Mouse (Mus musculus) MEL (cell line): ENCODE results near the gene Cdhr5. TPM values are rescaled to one million over a fixed set of nuclear protein-coding genes. Genes with fewer than 3 reads are reported as not detected.
"Not testable (repeated sequence)": the region's sequence is repeated elsewhere in the genome, so short reads cannot be mapped to it uniquely, and the experiment has no call there.

ENCODE experiments used
- DNase-seq: peaks from one replicate; pipeline ENCODE4 v3.0.0; 2011; ENCODE audit warnings: low read depth, low spot score
- H3K27ac ChIP-seq: 2 replicates; pipeline ENCODE4 v1.5.1; 2012; ENCODE audit warnings: low read depth, mild to moderate bottlenecking, control low read depth, low read length, moderate library complexity; ENCODE audit not compliant: control insufficient read depth
- H3K27me3 ChIP-seq, 2 experiments: fragments of 150-350 bp in 1 of 2; sonication (generic) in 1 of 2; 2 replicates each; pipeline ENCODE4 v1.6.1; 2012; ENCODE audit warnings: low read length in 2 of 2, mild to moderate bottlenecking in 2 of 2, improper control_type of control experiment in 1 of 2, moderate library complexity in 1 of 2; ENCODE audit not compliant: insufficient read depth in 2 of 2, control insufficient read depth in 1 of 2
- H3K36me3 ChIP-seq, 2 experiments: 2 replicates each; pipeline ENCODE4 v1.6.1; 2012 to 2014; ENCODE audit warnings: low read length in 2 of 2, improper control_type of control experiment in 1 of 2, inconsistent platforms in 1 of 2, mild to moderate bottlenecking in 1 of 2; ENCODE audit not compliant: insufficient read depth in 2 of 2, control insufficient read depth in 1 of 2
- H3K4me1 ChIP-seq, 2 experiments: fragments of 150-350 bp in 1 of 2; sonication (generic) in 1 of 2; 2 replicates each; pipeline ENCODE4 v1.6.1; 2012; ENCODE audit warnings: low read length in 2 of 2, improper control_type of control experiment in 1 of 2, mild to moderate bottlenecking in 1 of 2; ENCODE audit not compliant: insufficient read depth in 2 of 2, control insufficient read depth in 1 of 2
- H3K4me3 ChIP-seq, 2 experiments: fragments of 150-350 bp in 1 of 2; sonication (generic) in 1 of 2; 2 replicates each; pipeline ENCODE4 v1.5.1; 2012; ENCODE audit warnings: low read depth in 2 of 2, low read length in 2 of 2, mild to moderate bottlenecking in 2 of 2, moderate library complexity in 2 of 2, control low read depth in 1 of 2, improper control_type of control experiment in 1 of 2; ENCODE audit not compliant: control insufficient read depth in 1 of 2, insufficient read depth in 1 of 2
- H3K79me2 ChIP-seq: 2 replicates; pipeline ENCODE4 v1.6.1; 2012; ENCODE audit warnings: mild to moderate bottlenecking, low read length, moderate library complexity; ENCODE audit not compliant: control insufficient read depth, poor library complexity, insufficient read depth
- H3K9ac ChIP-seq: 2 replicates; pipeline ENCODE4 v1.6.1; 2012; ENCODE audit warnings: low read depth, mild to moderate bottlenecking, control low read depth, low read length, moderate library complexity; ENCODE audit not compliant: control insufficient read depth, poor library complexity, severe bottlenecking
- H3K9me3 ChIP-seq: fragments of 150-350 bp; sonication (generic); replicated peaks from 2 replicates; pipeline ENCODE4 v1.6.1; 2012; ENCODE audit warnings: mild to moderate bottlenecking, low read length, improper control_type of control experiment, moderate library complexity; ENCODE audit not compliant: insufficient read depth
- CHD1 ChIP-seq: IDR thresholded peaks from 2 replicates; pipeline ENCODE4 v1.6.1; 2012; ENCODE audit warnings: low read depth, mild to moderate bottlenecking, inconsistent platforms, low read length, improper control_type of control experiment
- E2F4 ChIP-seq: IDR thresholded peaks from 2 replicates; pipeline ENCODE4 v1.6.1; 2011; ENCODE audit warnings: low read depth, low read length, improper control_type of control experiment, borderline replicate concordance
- EP300 ChIP-seq, 2 experiments: IDR thresholded peaks; 2 replicates each; pipeline ENCODE4 v1.6.1; 2011; ENCODE audit warnings: improper control_type of control experiment in 2 of 2, low read length in 2 of 2, low read depth in 1 of 2, mild to moderate bottlenecking in 1 of 2
- GABPA ChIP-seq: IDR thresholded peaks from 2 replicates; pipeline ENCODE4 v1.6.1; 2012; ENCODE audit warnings: low read depth, mild to moderate bottlenecking, inconsistent platforms, low read length, improper control_type of control experiment, moderate library complexity
- GATA1 ChIP-seq: IDR thresholded peaks from 2 replicates; pipeline ENCODE4 v1.6.1; 2011; ENCODE audit warnings: low read depth, low read length, improper control_type of control experiment
- HCFC1 ChIP-seq: IDR thresholded peaks from 2 replicates; pipeline ENCODE4 v1.6.1; 2012; ENCODE audit warnings: low read depth, mild to moderate bottlenecking, inconsistent platforms, low read length, improper control_type of control experiment, moderate library complexity
- MAZ ChIP-seq: IDR thresholded peaks from 2 replicates; pipeline ENCODE4 v1.6.1; 2012; ENCODE audit warnings: low read depth, mild to moderate bottlenecking, inconsistent platforms, low read length, improper control_type of control experiment
- MXI1 ChIP-seq: IDR thresholded peaks from 2 replicates; pipeline ENCODE4 v1.6.1; 2011; ENCODE audit warnings: mild to moderate bottlenecking, low read depth, low read length, improper control_type of control experiment
- MYC ChIP-seq: IDR thresholded peaks from 2 replicates; pipeline ENCODE4 v1.6.1; 2011; ENCODE audit warnings: low read depth, mild to moderate bottlenecking, low read length, improper control_type of control experiment, moderate library complexity
- POLR2A ChIP-seq, 2 experiments: IDR thresholded peaks; 2 replicates each; pipeline ENCODE4 v1.6.1; 2011 to 2012; ENCODE audit warnings: low read length in 2 of 2, mild to moderate bottlenecking in 2 of 2, control low read depth in 1 of 2, improper control_type of control experiment in 1 of 2, low read depth in 1 of 2, moderate library complexity in 1 of 2; ENCODE audit not compliant: control insufficient read depth in 1 of 2, insufficient read depth in 1 of 2, poor library complexity in 1 of 2
- POLR2AphosphoS5 ChIP-seq: IDR thresholded peaks from 2 replicates; pipeline ENCODE4 v1.6.1; 2012; ENCODE audit warnings: low read depth, borderline replicate concordance, mild to moderate bottlenecking, inconsistent platforms, low read length, moderate library complexity, mixed read lengths
- RCOR1 ChIP-seq: IDR thresholded peaks from 2 replicates; pipeline ENCODE4 v1.6.1; 2012; ENCODE audit warnings: low read depth, mild to moderate bottlenecking, inconsistent platforms, low read length, improper control_type of control experiment
- SIN3A ChIP-seq: IDR thresholded peaks from 2 replicates; pipeline ENCODE4 v1.6.1; 2012; ENCODE audit warnings: low read length, improper control_type of control experiment, inconsistent platforms
- SMC3 ChIP-seq: IDR thresholded peaks from 2 replicates; pipeline ENCODE4 v1.6.1; 2011; ENCODE audit warnings: low read depth, low read length, improper control_type of control experiment
- TCF12 ChIP-seq: IDR thresholded peaks from 2 replicates; pipeline ENCODE4 v1.6.1; 2014; ENCODE audit warnings: low read depth, mild to moderate bottlenecking, inconsistent platforms, low read length, improper control_type of control experiment, moderate library complexity
- USF1 ChIP-seq: IDR thresholded peaks from 2 replicates; pipeline ENCODE4 v1.6.1; 2014; ENCODE audit warnings: low read depth, mild to moderate bottlenecking, inconsistent platforms, low read length, improper control_type of control experiment, moderate library complexity
- polyA plus RNA-seq, 2 experiments: library from polyadenylated mRNA; stranded (reverse) in 1 of 2; unstranded in 1 of 2; fragments of >175 nt in 1 of 2; fragments of >200 nt in 1 of 2; gene quantifications; 2 replicates each; pipeline versions ENCODE4 v1.2.1 to v1.2.4; 2012; ENCODE audit warnings: low replicate concordance in 2 of 2, low read depth in 1 of 2; ENCODE audit not compliant: insufficient read length in 2 of 2, insufficient read depth in 1 of 2, missing spikeins in 1 of 2
- total RNA-seq: library from RNA; depleted of rRNA; stranded (reverse); fragments of 300-350 nt; gene quantifications from 2 replicates; pipeline ENCODE4 v1.2.3, GENCODE M21; 2012

The Cdhr5 gene
- total and polyA plus RNA-seq, 3 experiments: not detected

- Histone ChIP-seq H3K27me3 (no peaks in the 10 kb centered on the region), H3K79me2 (no peaks in the 10 kb centered on the region), H3K36me3 (peaks cover 0 to 12% of the 10 kb centered on the region in 2 experiments; a peak in 2 of 4 replicates), H3K9me3 (no peaks in the 10 kb centered on the region), H3K4me3 (no peak overlapping the region), H3K4me1 (peaks cover under 1 to 1% of the 10 kb centered on the region in 2 experiments; a peak in 2 of 4 replicates), H3K27ac (no peak overlapping the region), H3K9ac (no peak overlapping the region)
- TF ChIP-seq USF1: no peak
- no peak for TF ChIP-seq GABPA
- TF ChIP-seq MAZ: no peak
- DNase-seq: no peak
Observed at GRCm38 (mm10) chr7:141261480-141261879, 15.1 kb downstream of the Cdhr5 start.

GRCm38 (mm10) chr7:141256159-141256558 is 20.4 kb downstream of the Cdhr5 start:
- H3K27ac ChIP-seq: no peak overlapping the region
- no peak for TF ChIP-seq POLR2AphosphoS5
- TF ChIP-seq MYC: no peak
- TF ChIP-seq POLR2A (IDR thresholded peaks at IDR 0.05; ENCODE audit: control insufficient read depth in 1 of 2, insufficient read depth in 1 of 2, low read depth in 1 of 2, low read length in 2 of 2, poor library complexity in 1 of 2): no peak
- TF ChIP-seq E2F4: no peak
- no peak for TF ChIP-seq MAZ
- TF ChIP-seq SMC3: no peak
- peak; percentile 33; the same call in 1 of the 2 replicates for TF ChIP-seq SIN3A
- TF ChIP-seq HCFC1: no peak
- TF ChIP-seq EP300 (IDR thresholded peaks at IDR 0.05; ENCODE audit: low read depth in 1 of 2, low read length in 2 of 2): peak; percentile 46 to 58; a peak in 2 of 4 replicates
- peak; percentile 51; the same call in 1 of the 2 replicates for TF ChIP-seq GATA1
- TF ChIP-seq RCOR1: peak; percentile 44; the same call in 1 of the 2 replicates
- peak; percentile 66 for TF ChIP-seq MXI1
- TF ChIP-seq CHD1: no peak
- no peak for TF ChIP-seq TCF12
- TF ChIP-seq, all 39 proteins: peak for 5

GRCm38 (mm10) chr7:141250486-141250885 is 26.1 kb downstream of the Cdhr5 start:
- not testable (repeated sequence) for H3K4me1 ChIP-seq, H3K4me3 ChIP-seq, H3K79me2 ChIP-seq, H3K27ac ChIP-seq, H3K9ac ChIP-seq, H3K27me3 ChIP-seq, DNase-seq, H3K9me3 ChIP-seq
- H3K36me3 ChIP-seq: peaks cover 0 to 39% of the 10 kb centered on the region in 2 experiments; a peak in 2 of 4 replicates

More at GRCm38 (mm10) chr7:141256159-141256558, 20.4 kb downstream of the Cdhr5 start:
- Histone ChIP-seq H3K27me3 (no peaks in the 10 kb centered on the region), H3K4me1 (no peaks in the 10 kb centered on the region; a peak in 1 of 4 replicates), H3K9me3 (no peaks in the 10 kb centered on the region), H3K4me3 (no peak overlapping the region), H3K79me2 (no peaks in the 10 kb centered on the region), H3K36me3 (peaks cover 0 to 36% of the 10 kb centered on the region in 2 experiments; a peak in 3 of 4 replicates), H3K9ac (no peak overlapping the region)
- DNase-seq: peak; percentile 66
